Mouse (Mus musculus) CD4-positive, CD25-positive, alpha-beta regulatory T cell, adult 2 months (primary cell): ENCODE measurements at regions not wholly inside any gene's neighbourhood (a gene's known extent, or its start where the extent isn't known, plus 50 kb on each side); places are given as distances from the start of the nearest gene placed in this dataset.

Experiments used
- DNase-seq: peaks from one replicate; pipeline ENCODE4 v3.0.0-alpha.2; 2012; ENCODE audit warnings: low read depth, low spot score

GRCm38 (mm10) chr2:148558365-148558764 is 114.0 kb upstream of the Nxt1 start:
- peak; percentile 15 for DNase-seq

DNA sequence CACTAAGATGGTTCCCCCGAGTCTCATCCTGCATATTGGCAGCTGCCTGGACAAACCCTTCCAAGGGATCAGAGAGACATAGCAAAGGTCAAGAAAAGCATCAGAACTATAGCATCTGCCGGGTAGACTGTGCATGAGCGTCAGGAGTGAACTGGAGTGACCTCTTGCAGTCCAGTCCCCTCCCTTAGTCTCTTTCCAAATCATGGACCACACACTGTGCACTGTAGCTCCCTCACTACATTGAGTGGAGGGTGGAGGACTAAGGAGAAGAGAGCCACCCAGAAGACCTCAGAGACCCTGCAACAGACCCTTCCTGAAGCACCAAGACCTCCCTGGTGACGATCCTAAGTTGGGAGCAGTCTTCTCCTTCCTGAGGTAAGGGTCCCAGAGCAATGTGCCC is 107.8 kb upstream of the Cd93 start:
- DNase-seq, result no peak

DNA sequence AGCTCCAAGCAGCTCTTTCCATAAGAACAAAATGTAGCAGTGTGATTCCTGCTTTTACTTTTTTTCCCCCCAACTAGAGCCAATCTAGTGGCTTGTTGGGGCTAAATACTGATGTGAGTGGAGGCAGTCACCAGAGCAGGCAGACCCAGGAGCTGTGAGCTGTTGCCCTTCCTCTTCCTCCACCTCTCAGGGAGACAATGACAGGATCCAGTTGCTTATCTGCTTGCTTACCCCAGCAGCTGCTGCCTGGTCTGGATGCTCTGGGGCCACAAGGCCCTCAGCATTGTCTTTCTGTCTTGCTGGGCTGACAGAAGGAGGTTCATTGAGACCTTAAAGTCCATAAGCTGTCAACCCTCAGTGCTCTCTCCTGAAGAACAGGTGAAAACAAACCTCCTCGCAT is 106.3 kb upstream of the Cd93 start:
- no peak for DNase-seq

DNA sequence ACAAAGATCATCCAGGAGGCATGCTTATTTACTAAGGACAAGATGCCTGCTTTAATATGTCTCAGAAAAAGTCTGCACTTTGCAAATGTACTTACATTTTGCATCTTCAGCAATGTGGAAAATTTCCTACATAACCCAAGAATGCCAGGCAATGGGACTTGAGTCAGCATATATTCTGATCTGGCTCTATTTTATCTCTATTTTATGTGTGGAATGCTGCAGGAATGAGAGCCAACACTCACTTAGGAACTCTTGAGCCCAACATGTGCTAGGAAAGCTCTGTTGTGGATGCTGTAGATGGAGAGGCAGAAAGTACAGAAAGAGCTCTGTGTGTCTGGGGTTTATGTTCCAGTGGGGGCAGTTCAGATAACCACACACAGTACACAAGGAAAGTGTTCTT is 99.0 kb upstream of the Cd93 start:
- no peak for DNase-seq

DNA sequence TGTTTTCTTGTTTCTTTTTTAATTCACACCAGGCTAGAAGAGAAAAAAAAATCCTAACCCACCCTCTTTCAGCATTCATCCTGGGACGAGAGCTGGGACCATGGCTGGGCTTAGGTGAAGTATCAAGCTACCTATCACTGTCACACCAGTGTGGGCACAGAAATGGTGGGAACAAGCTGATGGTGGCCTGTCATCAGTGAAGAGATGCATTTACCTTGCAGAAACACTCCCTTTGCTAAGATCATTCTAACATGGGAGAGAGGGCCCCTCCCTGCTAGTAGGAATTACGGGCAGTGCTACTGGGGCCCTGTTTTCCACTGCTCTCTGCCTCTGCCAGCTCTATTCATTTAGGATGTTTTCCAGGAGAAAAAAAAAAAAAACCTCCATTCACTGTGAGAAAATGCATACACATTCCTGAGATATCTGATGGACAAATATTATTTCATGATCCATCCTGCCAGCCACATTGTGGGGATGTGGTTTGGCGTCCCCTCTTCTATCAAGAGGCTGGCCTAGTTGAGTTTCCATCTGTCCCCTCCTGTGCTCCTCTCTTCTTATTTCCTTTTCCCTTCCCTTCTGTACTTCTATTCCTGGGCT is 94.6 kb upstream of the Cd93 start:
- DNase-seq, result no peak

GRCm38 (mm10) chr2:148537251-148537650 is 93.9 kb upstream of the Cd93 start:
- no peak for DNase-seq

GRCm38 (mm10) chr2:148536608-148537007 is 93.2 kb upstream of the Cd93 start:
- no peak for DNase-seq

DNA sequence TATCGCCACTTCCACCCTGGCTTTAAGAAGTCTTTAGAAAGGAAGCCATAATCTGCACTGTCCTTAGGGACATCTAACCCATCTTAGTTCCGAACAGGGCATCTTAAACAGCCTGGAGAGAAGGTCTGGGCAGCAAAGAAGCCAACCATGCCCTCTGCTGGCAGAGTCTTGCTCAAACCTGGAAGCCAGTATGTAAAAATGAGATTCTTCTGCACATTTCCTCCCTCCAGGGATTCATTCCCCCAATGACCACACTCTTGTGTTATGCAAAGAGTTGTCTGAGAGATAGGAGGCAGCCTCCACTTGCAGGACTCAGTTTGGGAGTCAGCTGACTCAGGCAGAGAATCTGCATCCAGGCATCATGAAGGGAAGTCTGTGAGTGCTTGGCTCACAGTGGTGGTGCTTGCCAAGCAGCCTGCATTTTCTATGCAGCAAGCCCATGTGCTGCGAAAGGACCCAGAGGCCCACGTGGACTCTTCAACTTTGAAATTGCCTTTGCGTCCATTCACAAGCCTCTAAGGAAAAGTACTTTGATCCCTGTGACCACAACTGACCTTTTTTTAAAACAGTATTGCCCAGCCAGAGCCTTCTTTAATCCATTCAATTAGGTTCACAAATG is 92.3 kb upstream of the Cd93 start:
- no peak for DNase-seq

GRCm38 (mm10) chr2:148532051-148532450 is 88.7 kb upstream of the Cd93 start:
- DNase-seq, result no peak

GRCm38 (mm10) chr2:148530546-148530945 is 87.2 kb upstream of the Cd93 start:
- no peak for DNase-seq

DNA sequence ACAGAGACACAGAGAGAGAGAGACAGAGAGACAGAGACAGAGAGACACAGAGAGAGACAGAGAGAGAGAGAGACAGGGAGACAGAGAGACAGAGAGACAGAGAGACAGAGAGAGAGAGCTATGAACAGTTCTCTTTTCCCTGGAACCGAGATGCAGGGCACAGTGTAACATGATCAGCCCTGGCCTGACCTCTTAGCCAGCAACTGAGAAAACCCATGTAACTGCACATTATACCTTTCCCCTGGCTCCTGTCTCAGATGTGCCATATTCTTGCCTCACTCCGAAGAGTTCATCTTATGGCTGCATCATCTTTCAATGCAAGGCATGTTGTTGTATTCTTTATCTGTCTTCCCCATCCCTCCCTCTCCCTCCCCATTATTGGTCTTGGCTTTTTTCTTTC is 86.5 kb upstream of the Cd93 start:
- no peak for DNase-seq

DNA sequence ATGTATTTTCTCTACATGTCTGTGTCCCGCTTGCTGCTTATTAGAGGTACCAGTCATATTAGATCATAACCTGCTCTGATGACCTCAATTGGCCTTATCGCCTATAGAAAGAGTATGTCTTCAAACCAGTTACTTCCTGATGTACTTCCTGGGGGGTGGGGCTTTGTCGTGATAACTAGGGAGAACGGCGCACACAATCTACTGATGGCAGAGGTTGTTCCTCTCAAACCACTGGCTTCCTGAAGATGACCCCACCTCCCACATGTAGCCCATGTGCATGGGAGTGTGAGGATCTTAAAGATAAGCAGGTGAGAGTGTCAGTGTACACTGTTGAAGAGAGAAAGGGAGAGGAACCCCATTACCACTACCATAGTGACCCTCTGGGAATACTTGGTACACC is 84.4 kb upstream of the Cd93 start:
- DNase-seq, result no peak

- no peak for DNase-seq
Measured at GRCm38 (mm10) chr2:148525496-148525895, 82.1 kb upstream of the Cd93 start.

GRCm38 (mm10) chr2:148523401-148523800 is 80.0 kb upstream of the Cd93 start:
- DNase-seq, result no peak

- DNase-seq, result no peak
Measured at GRCm38 (mm10) chr2:148522936-148523335, 79.6 kb upstream of the Cd93 start.

- DNase-seq, result no peak
Measured at GRCm38 (mm10) chr2:148521966-148522575, 78.7 kb upstream of the Cd93 start.

- DNase-seq, result no peak
Measured at GRCm38 (mm10) chr2:148520291-148520690, 76.9 kb upstream of the Cd93 start.

- no peak for DNase-seq
Measured at GRCm38 (mm10) chr2:148519689-148520290, 76.4 kb upstream of the Cd93 start.

- no peak for DNase-seq
Measured at GRCm38 (mm10) chr2:148517906-148518305, 74.5 kb upstream of the Cd93 start.

- no peak for DNase-seq
Measured at GRCm38 (mm10) chr2:148510008-148510681, 66.8 kb upstream of the Cd93 start.

- DNase-seq, result no peak
Measured at GRCm38 (mm10) chr2:148509357-148509756, 66.0 kb upstream of the Cd93 start.

DNA sequence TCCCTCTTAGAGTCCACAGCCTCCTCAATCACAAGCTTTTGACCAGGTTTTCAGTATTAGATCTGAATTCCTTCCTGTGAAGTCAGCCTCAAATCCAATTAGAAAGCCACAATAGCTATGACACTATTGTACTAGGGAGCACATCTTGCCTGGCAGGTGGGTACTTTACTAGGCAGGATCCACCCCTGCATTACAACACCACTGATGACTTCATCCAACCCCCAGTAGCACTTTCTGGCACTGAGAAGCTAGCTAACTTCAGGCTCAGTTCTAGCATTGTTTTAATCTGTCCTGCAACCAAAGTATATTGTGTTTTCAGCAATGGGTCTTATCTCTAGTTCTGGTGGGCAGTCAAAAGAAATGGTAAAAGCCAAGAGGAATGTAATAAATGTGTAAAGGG is 64.2 kb upstream of the Cd93 start:
- DNase-seq, result no peak
